Mouse (Mus musculus): ENCODE data around the gene Prss21.

Prss21 gene

GRCm38 (mm10) chr17:23867756-23868155 is at the start of gene Prss21:
Gene Prss21, plus strand, starts transcription at chr17:23868056.
- no peak for DNase-seq (ENCODE audit: low spot score)

GRCm38 (mm10) chr17:23818579-23818978 is 49.3 kb upstream of the Prss21 start:
- DNase-seq (ENCODE audit: low spot score): no peak

GRCm38 (mm10) chr17:23819235-23819634 is 48.6 kb upstream of the Prss21 start:
- DNase-seq (ENCODE audit: low spot score): no peak

- no peak for DNase-seq (ENCODE audit: low spot score)
Observed at GRCm38 (mm10) chr17:23820731-23821130, 47.1 kb upstream of the Prss21 start.

- no peak for DNase-seq (ENCODE audit: low spot score)
Observed at GRCm38 (mm10) chr17:23822094-23822493, 45.8 kb upstream of the Prss21 start.

- no peak for DNase-seq (ENCODE audit: low spot score)
Observed at GRCm38 (mm10) chr17:23823018-23823417, 44.8 kb upstream of the Prss21 start.

- DNase-seq (ENCODE audit: low spot score): no peak
Observed at GRCm38 (mm10) chr17:23823614-23824013, 44.2 kb upstream of the Prss21 start.

- DNase-seq (ENCODE audit: low spot score): no peak
Observed at GRCm38 (mm10) chr17:23825591-23825990, 42.3 kb upstream of the Prss21 start.

- peak; percentile 47 for DNase-seq (ENCODE audit: low spot score)
Observed at GRCm38 (mm10) chr17:23828271-23829001, 39.4 kb upstream of the Prss21 start.

GRCm38 (mm10) chr17:23829064-23829619 is 38.7 kb upstream of the Prss21 start, which contains the start of gene Elob:
Gene Elob, minus strand, starts transcription at chr17:23829136.
- DNase-seq (ENCODE audit: low spot score): peak; percentile 69

GRCm38 (mm10) chr17:23831201-23831600 is 36.7 kb upstream of the Prss21 start:
- DNase-seq (ENCODE audit: low spot score): no peak

- DNase-seq (ENCODE audit: low spot score): no peak
Observed at GRCm38 (mm10) chr17:23836006-23836575, 31.8 kb upstream of the Prss21 start, which contains the start of gene Prss33. Gene Prss33, minus strand, starts transcription at chr17:23836056.

GRCm38 (mm10) chr17:23841145-23841544 is 26.7 kb upstream of the Prss21 start:
- DNase-seq (ENCODE audit: low spot score): peak; percentile 40

GRCm38 (mm10) chr17:23843141-23843811 is 24.6 kb upstream of the Prss21 start:
- DNase-seq (ENCODE audit: low spot score): no peak

GRCm38 (mm10) chr17:23843812-23844273 is 24.0 kb upstream of the Prss21 start, which contains the start of the genes Prss32 and Prss41:
Gene Prss32, plus strand, starts transcription at chr17:23843855.
Gene Prss41, minus strand, starts transcription at chr17:23844172.
- peak; percentile 42 for DNase-seq (ENCODE audit: low spot score)

GRCm38 (mm10) chr17:23850028-23850427 is 17.8 kb upstream of the Prss21 start:
- no peak for DNase-seq (ENCODE audit: low spot score)

GRCm38 (mm10) chr17:23850853-23851749 is 16.8 kb upstream of the Prss21 start:
- DNase-seq (ENCODE audit: low spot score): peak; percentile 69

- peak; percentile 44 for DNase-seq (ENCODE audit: low spot score)
Observed at GRCm38 (mm10) chr17:23853292-23853691, 14.6 kb upstream of the Prss21 start.

GRCm38 (mm10) chr17:23854229-23854765 is 13.6 kb upstream of the Prss21 start:
- no peak for DNase-seq (ENCODE audit: low spot score)

GRCm38 (mm10) chr17:23857193-23857592 is 10.7 kb upstream of the Prss21 start:
- DNase-seq (ENCODE audit: low spot score): peak; percentile 42

GRCm38 (mm10) chr17:23857913-23858312 is 9.9 kb upstream of the Prss21 start:
- no peak for DNase-seq (ENCODE audit: low spot score)

All from urinary bladder, postnatal 25 days (tissue).